Mouse (Mus musculus) bone marrow, adult 2 months (tissue): ENCODE measurements around the gene Abr. TPM values are rescaled to one million over a fixed set of nuclear protein-coding genes. Genes with fewer than 3 reads are reported as not detected.

Experiments used
- H3K27ac ChIP-seq: fragments of 200-500 bp; 2 replicates; pipeline ENCODE4 v1.5.1; 2012; ENCODE audit warnings: low read depth, mild to moderate bottlenecking, control low read depth, inconsistent platforms, low read length; ENCODE audit not compliant: control insufficient read depth, poor library complexity, insufficient read depth
- H3K4me1 ChIP-seq: fragments of 200-500 bp; 2 replicates; pipeline ENCODE4 v1.6.1; 2011; ENCODE audit warnings: low read length; ENCODE audit not compliant: control insufficient read depth, insufficient read depth
- H3K4me3 ChIP-seq: fragments of 200-500 bp; replicated peaks from 2 replicates; pipeline ENCODE3; 2011; ENCODE audit warnings: mild to moderate bottlenecking, low read depth, low read length, control low read depth; ENCODE audit not compliant: control insufficient read depth
- CTCF ChIP-seq: fragments of 200-500 bp; IDR thresholded peaks from 2 replicates; pipeline ENCODE4 v1.5.1; 2011; ENCODE audit warnings: low read length, control low read depth; ENCODE audit not compliant: control insufficient read depth, insufficient read depth
- POLR2A ChIP-seq: fragments of 200-500 bp; IDR thresholded peaks from 2 replicates; pipeline ENCODE4 v1.6.1; 2011; ENCODE audit warnings: low read depth, mild to moderate bottlenecking, control low read depth, low read length, borderline replicate concordance; ENCODE audit not compliant: control insufficient read depth
- WGBS: fragments of 180-500 bp; shearing (Covaris S2); methylation state at CpG from one replicate; pipeline ENCODE4 v1.1.7; 2018; 5-methylcytosine and 5-hydroxymethylcytosine counted together
- polyA plus RNA-seq: library from polyadenylated mRNA; stranded (reverse); fragments of >200 nt; gene quantifications from 2 replicates; pipeline ENCODE4 v1.2.4, GENCODE M21; 2011; ENCODE audit warnings: low replicate concordance; ENCODE audit not compliant: missing spikeins, insufficient read depth, insufficient read length

Gene Abr
- polyA plus RNA-seq, 1 experiment = 43.0 TPM

DNA sequence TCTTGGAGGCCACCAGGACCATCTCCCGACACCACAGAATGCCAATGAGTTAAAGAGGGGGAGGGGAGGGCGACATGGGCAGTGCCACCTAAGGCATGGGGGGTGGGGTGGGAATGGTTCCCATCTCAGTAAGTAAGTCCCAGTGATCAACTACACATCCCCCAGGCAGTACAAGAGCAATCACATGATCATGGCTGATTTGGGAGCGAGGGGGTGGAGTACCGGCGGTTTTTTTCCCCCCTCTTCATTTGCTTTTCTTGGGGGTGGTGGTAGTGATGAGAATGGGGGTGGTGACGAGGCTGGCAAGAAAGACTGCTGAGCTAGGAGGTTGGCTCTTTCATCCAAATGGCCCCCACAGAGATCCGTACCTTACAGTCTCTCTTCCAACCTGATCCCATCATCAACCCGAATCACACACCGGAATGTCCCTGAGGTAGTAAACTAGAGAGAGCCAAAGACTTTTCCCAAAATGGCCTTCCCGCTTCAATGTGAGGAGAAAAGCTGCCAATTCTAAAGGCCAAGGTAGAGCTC, 51.8 kb downstream of the Abr start:
- H3K4me1 ChIP-seq = no peaks in the 10 kb centered on the region; the same call in 1 of the 2 replicates
- TF ChIP-seq POLR2A (no peak), CTCF (no peak)
- 60% methylated on average over 10 of the region's 10 CpGs for WGBS
- no peak overlapping the region for H3K27ac ChIP-seq
- no peak overlapping the region for H3K4me3 ChIP-seq

DNA sequence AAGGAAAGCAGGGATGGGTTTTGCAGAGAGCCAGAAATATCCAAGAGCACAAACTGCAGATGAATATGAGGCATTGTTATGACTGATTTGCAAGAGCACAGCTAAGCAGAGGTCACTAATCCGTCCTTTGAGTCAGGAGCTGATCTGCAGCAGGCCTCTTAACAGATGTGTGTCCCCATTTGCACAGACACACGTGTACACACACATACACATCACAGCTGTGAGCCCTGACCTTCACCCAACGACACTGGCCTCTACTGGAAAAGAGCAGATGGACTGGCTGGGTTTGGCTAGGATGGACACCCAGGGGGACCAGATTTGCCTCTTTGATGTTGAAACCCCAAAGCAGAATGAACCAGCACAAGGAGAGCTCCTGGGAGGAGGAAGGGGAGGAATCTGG, 52.7 kb downstream of the Abr start:
- WGBS = 73% methylated on average over 3 of the region's 3 CpGs
- no peaks in the 10 kb centered on the region; the same call in 1 of the 2 replicates for H3K4me1 ChIP-seq
- no peak overlapping the region for H3K27ac ChIP-seq
- no peak overlapping the region for H3K4me3 ChIP-seq
- TF ChIP-seq CTCF (no peak), POLR2A (no peak)

DNA sequence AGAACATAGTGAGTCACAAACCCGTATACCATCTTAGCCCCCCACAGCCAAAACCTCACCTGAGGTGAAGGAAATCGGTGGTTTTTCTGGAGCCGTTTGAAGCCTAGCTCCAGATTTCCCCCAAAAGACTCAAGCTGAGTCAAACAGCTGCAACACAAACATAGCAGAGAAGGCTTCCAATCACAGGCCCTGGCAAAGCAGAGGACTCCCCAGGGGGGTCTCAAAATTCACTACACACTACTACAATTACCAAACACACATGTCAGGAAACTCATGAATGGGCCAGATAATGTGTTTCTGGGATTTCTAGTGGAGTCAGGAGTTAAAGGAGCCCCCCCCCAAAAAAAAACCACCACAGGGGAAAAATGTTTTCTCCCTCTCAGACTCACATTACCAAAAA, 56.0 kb downstream of the Abr start:
- no peak overlapping the region for H3K4me3 ChIP-seq
- TF ChIP-seq POLR2A = no peak
- no peak for TF ChIP-seq CTCF
- H3K4me1 ChIP-seq = no peaks in the 10 kb centered on the region; the same call in 1 of the 2 replicates
- 44% methylated on average over 3 of the region's 3 CpGs for whole genome bisulfite sequencing
- no peak overlapping the region for H3K27ac ChIP-seq

DNA sequence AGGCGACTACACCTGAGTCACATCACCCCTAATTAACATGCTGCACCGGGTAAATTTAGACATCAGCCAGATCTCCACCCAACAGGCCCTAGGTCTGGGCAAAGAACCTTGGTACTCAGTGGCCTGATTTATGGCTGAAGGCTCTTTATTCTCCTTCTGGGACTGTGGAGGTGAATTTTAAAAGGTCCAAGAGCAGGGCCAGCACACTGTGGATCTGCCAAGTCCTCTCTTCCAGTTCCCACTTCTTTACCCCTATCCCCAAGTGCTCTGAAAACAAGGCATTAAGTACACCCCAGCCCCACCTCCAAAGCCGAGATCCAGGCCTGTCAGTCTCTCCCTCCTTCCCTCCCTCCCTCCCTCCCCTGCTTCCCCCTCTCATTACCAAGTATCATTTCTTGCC, 59.5 kb downstream of the Abr start:
- H3K4me1 ChIP-seq = no peaks in the 10 kb centered on the region
- H3K4me3 ChIP-seq = no peak overlapping the region
- no peak for TF ChIP-seq POLR2A
- no peak for TF ChIP-seq CTCF
- 53% methylated on average over 3 of the region's 3 CpGs for WGBS
- H3K27ac ChIP-seq = no peak overlapping the region

DNA sequence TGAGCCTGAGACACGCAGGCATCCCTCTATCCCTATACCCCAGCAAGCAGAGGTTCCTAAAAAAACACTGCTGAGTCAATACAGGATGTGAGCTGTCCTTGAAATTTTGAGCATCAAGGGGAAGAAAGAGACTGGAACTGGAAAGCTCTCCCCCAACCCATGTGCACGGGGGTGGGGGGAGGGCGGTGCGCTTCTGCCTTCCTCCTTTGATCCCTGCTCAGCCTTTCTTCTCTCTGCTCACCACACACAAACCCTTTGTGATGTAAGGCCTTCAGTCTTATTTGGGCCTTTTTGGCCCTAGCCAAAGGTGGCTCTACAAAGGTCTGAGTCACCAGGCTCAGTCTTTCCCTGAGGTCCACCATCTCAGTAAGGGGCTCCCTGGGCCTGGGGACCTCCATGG, 59.9 kb downstream of the Abr start:
- H3K27ac ChIP-seq = no peak overlapping the region
- H3K4me1 ChIP-seq = no peaks in the 10 kb centered on the region
- no peak for TF ChIP-seq CTCF
- TF ChIP-seq POLR2A = no peak
- H3K4me3 ChIP-seq = no peak overlapping the region
- WGBS = 79% methylated on average over 4 of the region's 4 CpGs

DNA sequence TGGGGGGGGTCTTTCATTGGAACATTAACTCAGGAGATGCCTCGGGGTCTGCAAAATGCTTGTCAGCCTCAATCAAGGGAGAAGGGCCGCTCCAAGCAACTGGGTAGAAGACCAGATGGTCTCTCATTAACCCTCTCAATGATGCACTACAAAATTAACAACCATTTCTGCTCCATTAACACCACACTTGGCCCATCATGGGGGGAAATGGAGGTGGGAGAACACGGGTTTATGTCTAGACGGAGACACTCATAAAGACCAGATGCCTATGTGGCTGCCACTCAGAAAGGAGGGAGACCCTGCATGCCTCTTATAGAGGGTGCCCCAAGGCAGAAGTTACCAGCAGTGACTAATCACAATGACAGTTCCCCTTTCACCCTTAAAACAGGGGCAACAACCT, 64.3 kb downstream of the Abr start:
- Histone ChIP-seq H3K4me3 (no peak overlapping the region), H3K27ac (no peak overlapping the region), H3K4me1 (no peaks in the 10 kb centered on the region)
- TF ChIP-seq CTCF (no peak), POLR2A (no peak)
- WGBS = 47% methylated on average over 4 of the region's 4 CpGs

DNA sequence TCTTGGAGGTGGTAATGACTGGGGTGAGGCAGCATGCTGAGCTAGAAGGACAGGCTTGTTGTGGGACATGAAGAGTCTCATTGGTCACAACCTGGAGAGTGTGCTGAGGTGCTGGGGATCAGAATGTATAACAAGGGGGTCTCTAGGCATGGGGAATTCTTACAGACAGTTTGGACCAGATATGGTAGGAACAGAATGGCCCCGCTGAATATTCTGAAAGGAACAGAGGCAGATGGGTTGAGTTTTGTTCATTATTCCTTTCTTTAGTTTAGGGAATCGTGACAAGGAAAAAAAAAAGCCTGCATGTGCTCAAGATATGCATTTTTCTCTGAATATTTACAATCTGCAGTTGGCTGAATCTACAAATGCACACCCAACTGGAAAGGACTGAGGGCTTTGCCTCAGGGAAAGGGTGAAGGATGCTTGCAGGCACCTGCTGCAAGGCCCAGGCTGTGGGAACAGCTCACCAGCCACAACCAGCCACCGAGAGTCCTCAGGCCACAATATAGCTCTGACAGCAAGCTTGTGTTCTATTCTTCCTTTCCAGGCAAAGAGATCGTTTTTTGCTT, 73.9 kb downstream of the Abr start:
- 69% methylated on average over 4 of the region's 4 CpGs for WGBS
- TF ChIP-seq CTCF (no peak), POLR2A (no peak)
- no peaks in the 10 kb centered on the region for H3K4me1 ChIP-seq
- H3K27ac ChIP-seq = no peak overlapping the region
- H3K4me3 ChIP-seq = no peak overlapping the region

DNA sequence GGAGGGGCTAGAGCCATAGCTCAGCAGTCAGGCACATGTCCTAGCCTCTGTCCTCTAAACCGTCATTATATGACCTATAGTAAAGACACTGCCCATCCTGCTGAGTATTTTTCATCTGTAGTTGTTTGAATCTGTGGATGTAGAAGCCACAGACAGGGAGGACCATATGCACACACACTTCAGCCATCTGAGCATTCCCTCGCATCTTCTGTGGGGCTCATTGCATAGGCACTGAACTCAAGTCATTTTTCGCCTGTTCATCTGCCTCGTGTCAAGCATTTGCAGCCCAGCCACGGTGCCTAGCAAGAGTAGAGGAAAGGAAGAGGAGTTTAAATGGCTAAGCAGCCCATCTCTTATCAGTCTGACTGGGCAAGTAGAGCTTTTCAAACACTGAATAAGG, 74.7 kb downstream of the Abr start:
- 71% methylated on average over 5 of the region's 5 CpGs for WGBS
- Histone ChIP-seq H3K4me3 (no peak overlapping the region), H3K4me1 (no peaks in the 10 kb centered on the region), H3K27ac (no peak overlapping the region)
- TF ChIP-seq POLR2A (no peak), CTCF (no peak)

DNA sequence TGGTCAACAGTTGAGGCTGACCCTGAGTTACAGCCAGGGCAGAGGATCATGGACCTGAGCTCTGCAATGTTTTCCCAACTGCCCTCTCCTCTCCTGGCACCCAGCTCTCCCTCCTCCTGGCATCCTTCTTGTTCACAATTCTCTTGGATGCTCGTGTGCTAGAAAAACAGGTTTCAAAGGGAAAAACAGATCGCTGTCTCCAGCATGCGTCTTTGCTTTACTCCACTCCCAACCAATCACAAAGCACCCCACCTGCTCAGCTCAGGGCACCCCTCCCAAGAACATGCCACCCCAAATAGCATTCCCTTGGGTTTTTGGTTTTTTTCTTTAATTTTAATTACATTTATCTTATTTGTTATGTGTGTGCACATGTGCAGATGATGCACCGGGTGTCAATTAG, 75.7 kb downstream of the Abr start:
- H3K4me1 ChIP-seq = no peaks in the 10 kb centered on the region
- H3K27ac ChIP-seq = no peak overlapping the region
- TF ChIP-seq CTCF (no peak), POLR2A (no peak)
- WGBS = 81% methylated on average over 4 of the region's 4 CpGs
- H3K4me3 ChIP-seq = no peak overlapping the region
